Mouse (Mus musculus): ENCODE results near the gene Tamm41. TPM values are rescaled to one million over a fixed set of nuclear protein-coding genes. Genes with fewer than 3 reads are reported as not detected.

Tamm41 gene
- polyA plus RNA-seq, 1 experiment from 2014 or later = 68.9 TPM

DNA sequence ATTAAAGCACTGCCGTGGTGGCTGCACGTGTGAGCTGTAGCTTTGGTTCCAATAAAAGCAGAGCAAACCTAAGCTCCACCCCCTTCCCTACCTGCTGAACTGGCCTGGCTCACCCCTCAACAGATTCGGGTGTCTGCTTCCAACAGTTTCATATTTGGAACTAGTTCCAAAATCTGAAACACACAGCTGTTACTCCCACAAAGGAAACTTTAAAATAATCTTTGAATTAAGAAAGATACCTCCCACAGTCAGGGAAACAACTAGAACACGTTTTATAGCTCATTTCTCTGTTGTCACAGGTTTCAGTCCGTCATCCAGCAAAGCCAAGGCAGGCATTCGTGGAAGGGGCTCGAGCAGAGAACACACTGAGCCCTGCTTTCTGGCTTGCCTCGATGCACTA lies 44.0 kb downstream of the Tamm41 start:
- H3K27me3 ChIP-seq = no peaks in the 10 kb centered on the region
- no peaks in the 10 kb centered on the region for H3K9me3 ChIP-seq
- no peak overlapping the region for H3K9ac ChIP-seq
- peaks cover 75% of the 10 kb centered on the region for H3K4me1 ChIP-seq
- peak overlapping the region; percentile 76; the same call in 1 of the 2 replicates for H3K27ac ChIP-seq
- H3K4me2 ChIP-seq (replicated peaks) = 0 out of 2 replicates have a peak overlapping the region, but pooled peaks have one; percentile 3
- H3K36me3 ChIP-seq = no peaks in the 10 kb centered on the region
- WGBS = 25% methylated on average over 8 of the region's 8 CpGs
- H3K4me3 ChIP-seq = no peak overlapping the region
- ATAC-seq (ENCODE audit: low FRiP score, low read depth) = peak; percentile 55; the same call in 1 of the 2 replicates

- WGBS = 75% methylated on average over 4 of the region's 4 CpGs
- no peak for ATAC-seq (ENCODE audit: low FRiP score, low read depth)
Measured at GRCm38 (mm10) chr6:114991909-114992308, 45.8 kb downstream of the Tamm41 start.

GRCm38 (mm10) chr6:114988619-114988980 lies 49.1 kb downstream of the Tamm41 start:
- Histone ChIP-seq H3K4me2 (replicated peaks) (no peak overlapping the region), H3K9me3 (no peaks in the 10 kb centered on the region), H3K27ac (peak overlapping the region; percentile 74), H3K36me3 (no peaks in the 10 kb centered on the region), H3K27me3 (no peaks in the 10 kb centered on the region), H3K4me3 (no peak overlapping the region), H3K9ac (no peak overlapping the region), H3K4me1 (peaks cover 53% of the 10 kb centered on the region)
- WGBS = 53% methylated on average over 3 of the region's 3 CpGs
- ATAC-seq (ENCODE audit: low FRiP score, low read depth) = peak; percentile 12; the same call in 1 of the 2 replicates

More at GRCm38 (mm10) chr6:114991909-114992308, 45.8 kb downstream of the Tamm41 start:
- Histone ChIP-seq H3K9me3 (no peaks in the 10 kb centered on the region), H3K27me3 (no peaks in the 10 kb centered on the region), H3K27ac (no peak overlapping the region), H3K4me3 (no peak overlapping the region), H3K4me2 (replicated peaks) (no peak overlapping the region), H3K36me3 (no peaks in the 10 kb centered on the region), H3K9ac (no peak overlapping the region), H3K4me1 (peaks cover 71% of the 10 kb centered on the region)

DNA sequence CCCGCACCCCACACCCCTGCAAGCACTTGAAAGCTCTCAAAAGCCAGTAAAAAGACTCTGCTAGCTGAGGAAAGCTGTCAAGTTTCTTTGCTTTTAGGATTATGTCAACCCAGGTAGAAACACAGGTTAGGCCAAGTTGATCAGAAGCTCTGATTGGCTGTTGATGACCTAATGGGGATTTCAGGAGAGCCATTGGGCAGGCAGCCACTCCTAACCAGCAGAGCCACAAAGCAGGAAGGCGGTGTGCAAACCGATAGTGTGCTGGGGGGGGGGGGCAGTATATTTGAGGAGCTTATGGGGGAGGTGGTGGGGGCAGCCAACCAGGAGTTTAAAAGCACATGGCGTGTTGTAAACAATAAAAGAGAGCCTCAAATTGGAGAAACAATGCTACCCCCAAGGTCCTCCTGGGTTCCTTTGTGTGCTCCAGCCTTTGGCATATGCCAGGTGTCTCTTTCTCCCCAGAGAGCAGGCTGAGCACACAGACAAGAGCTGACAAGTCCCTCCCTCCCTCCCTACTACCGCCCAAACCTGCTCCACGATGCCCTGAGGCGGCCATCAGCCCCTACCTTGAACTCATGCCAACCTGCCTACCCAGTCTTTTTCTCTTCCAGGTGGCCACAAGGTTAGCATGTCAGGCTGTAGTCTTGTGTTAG lies 49.6 kb downstream of the Tamm41 start:
- no peak overlapping the region for H3K4me3 ChIP-seq

DNA sequence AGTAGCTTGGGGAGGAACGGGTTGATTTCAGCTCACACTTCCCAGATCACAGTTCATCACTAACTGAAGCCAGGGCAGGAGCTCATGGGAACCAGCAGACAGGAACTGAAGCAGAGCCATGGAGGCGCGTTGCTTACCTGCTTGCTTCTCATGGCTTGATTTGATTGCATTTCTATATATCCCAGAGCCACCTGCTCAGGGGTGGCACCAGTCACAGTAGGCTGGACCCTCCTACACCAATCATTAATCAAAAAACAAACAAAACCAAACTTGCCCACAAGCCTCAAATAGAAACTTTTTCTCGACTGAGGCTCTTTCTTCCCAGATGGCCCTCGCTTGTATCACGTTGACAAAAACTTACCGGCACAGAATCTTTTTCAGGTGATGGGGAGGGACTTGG lies 55.0 kb downstream of the Tamm41 start:
- H3K4me1 ChIP-seq = peaks cover 3% of the 10 kb centered on the region
- WGBS = 84% methylated on average over 7 of the region's 7 CpGs
- no peak overlapping the region for H3K4me2 ChIP-seq (replicated peaks)
- no peaks in the 10 kb centered on the region for H3K27me3 ChIP-seq
- no peak overlapping the region for H3K9ac ChIP-seq
- no peak for ATAC-seq (ENCODE audit: low FRiP score, low read depth)
- no peaks in the 10 kb centered on the region for H3K9me3 ChIP-seq
- H3K4me3 ChIP-seq = no peak overlapping the region
- no peak overlapping the region for H3K27ac ChIP-seq
- no peaks in the 10 kb centered on the region for H3K36me3 ChIP-seq

More for the DNA sequence above, 49.6 kb downstream of the Tamm41 start:
- Histone ChIP-seq H3K9ac (no peak overlapping the region), H3K9me3 (no peaks in the 10 kb centered on the region), H3K4me1 (peaks cover 48% of the 10 kb centered on the region), H3K27ac (peak overlapping the region; percentile 74), H3K27me3 (no peaks in the 10 kb centered on the region), H3K4me2 (replicated peaks) (no peak overlapping the region), H3K36me3 (no peaks in the 10 kb centered on the region)
- peak; percentile 25; the same call in 1 of the 2 replicates for ATAC-seq (ENCODE audit: low FRiP score, low read depth)
- WGBS = 44% methylated on average over 7 of the region's 7 CpGs

DNA sequence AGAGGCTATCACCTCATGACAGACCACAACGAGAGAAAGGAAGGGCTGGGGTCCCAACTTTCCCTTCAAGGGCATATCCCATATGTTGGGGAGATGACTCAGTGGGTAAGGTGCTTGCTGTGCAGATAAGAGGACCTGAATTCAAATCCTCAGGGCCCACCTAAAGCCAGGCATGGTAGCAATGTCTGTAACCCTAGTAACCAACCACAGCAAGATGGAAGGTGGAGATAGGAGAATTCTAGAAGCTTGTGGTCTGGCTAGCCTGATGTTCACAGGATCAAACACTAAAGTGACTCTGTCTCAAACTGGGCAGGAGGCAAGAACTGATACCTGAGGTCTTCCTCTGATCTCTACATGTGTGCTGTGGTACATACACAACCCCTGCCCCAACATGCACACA lies 58.0 kb downstream of the Tamm41 start:
- Histone ChIP-seq H3K27me3 (no peaks in the 10 kb centered on the region), H3K9ac (no peak overlapping the region), H3K4me3 (no peak overlapping the region), H3K4me1 (no peaks in the 10 kb centered on the region), H3K36me3 (no peaks in the 10 kb centered on the region), H3K4me2 (replicated peaks) (no peak overlapping the region), H3K9me3 (no peaks in the 10 kb centered on the region), H3K27ac (no peak overlapping the region)
- 53% methylated on average over 1 of the region's 1 CpGs for WGBS
- ATAC-seq (ENCODE audit: low FRiP score, low read depth) = no peak

DNA sequence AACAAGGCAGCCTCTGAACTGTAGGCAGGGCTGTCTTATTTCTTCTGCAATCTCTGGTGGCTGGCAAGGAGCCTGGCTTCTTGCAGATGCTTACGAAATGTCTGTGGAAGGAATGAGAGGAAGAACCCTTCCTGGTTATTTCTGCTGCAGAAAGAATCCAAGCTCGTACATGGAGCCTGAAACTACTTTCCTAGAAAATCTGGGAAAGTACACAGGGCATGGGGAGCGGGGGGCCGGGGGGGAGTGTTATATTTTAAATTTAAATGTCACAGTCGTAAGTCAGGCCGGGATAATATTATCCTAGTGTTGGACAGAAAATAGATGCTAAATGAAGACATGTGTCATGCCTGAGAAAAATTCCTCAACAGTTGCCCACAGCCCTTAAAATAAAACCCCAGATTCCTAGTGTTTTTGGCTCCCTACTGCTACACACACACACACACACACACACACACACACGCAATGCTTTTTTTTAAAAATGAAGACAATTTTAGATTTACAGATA lies 60.7 kb downstream of the Tamm41 start:
- H3K27ac ChIP-seq = no peak overlapping the region
- no peak overlapping the region for H3K9ac ChIP-seq
- H3K4me2 ChIP-seq (replicated peaks) = no peak overlapping the region
- H3K4me1 ChIP-seq = peaks cover 1% of the 10 kb centered on the region; the same call in 1 of the 2 replicates
- no peaks in the 10 kb centered on the region for H3K9me3 ChIP-seq
- no peaks in the 10 kb centered on the region for H3K27me3 ChIP-seq
- H3K36me3 ChIP-seq = no peaks in the 10 kb centered on the region
- WGBS = 71% methylated on average over 7 of the region's 7 CpGs
- H3K4me3 ChIP-seq = no peak overlapping the region
- ATAC-seq (ENCODE audit: low FRiP score, low read depth) = no peak

- peaks cover 22% of the 10 kb centered on the region for H3K4me1 ChIP-seq
- no peaks in the 10 kb centered on the region for H3K36me3 ChIP-seq
- H3K27ac ChIP-seq = no peak overlapping the region
- ATAC-seq (ENCODE audit: low FRiP score, low read depth) = no peak
- no peak overlapping the region for H3K9ac ChIP-seq
- WGBS = 78% methylated on average over 1 of the region's 1 CpGs
- H3K9me3 ChIP-seq = no peaks in the 10 kb centered on the region
- H3K4me3 ChIP-seq = no peak overlapping the region
- no peaks in the 10 kb centered on the region for H3K27me3 ChIP-seq
- no peak overlapping the region for H3K4me2 ChIP-seq (replicated peaks)
Measured at GRCm38 (mm10) chr6:114974331-114974730, 63.3 kb downstream of the Tamm41 start.

DNA sequence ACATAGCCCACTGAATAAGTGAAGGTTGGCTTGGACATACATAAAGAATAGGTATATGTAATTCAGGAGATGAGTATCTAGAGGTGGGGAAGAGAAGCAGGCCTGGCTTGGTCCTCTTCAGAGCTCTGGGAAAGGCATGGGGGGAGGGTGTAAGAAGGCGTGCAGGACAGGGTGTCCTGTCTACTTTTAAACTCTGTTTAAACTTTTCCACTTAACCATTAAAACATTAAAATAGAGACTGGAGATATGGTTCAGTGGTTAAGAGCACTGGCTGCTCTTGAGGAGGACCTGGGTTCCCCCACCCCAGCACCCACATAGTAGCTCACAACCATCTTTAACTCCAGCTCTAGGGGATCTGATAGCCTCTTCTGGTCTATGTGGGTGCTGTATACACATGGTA lies 64.7 kb downstream of the Tamm41 start:
- Histone ChIP-seq H3K4me1 (peaks cover 24% of the 10 kb centered on the region), H3K36me3 (no peaks in the 10 kb centered on the region), H3K27me3 (no peaks in the 10 kb centered on the region), H3K9me3 (no peaks in the 10 kb centered on the region), H3K4me2 (replicated peaks) (no peak overlapping the region), H3K9ac (no peak overlapping the region), H3K4me3 (no peak overlapping the region), H3K27ac (no peak overlapping the region)
- WGBS = 47% methylated on average over 1 of the region's 1 CpGs
- no peak for ATAC-seq (ENCODE audit: low FRiP score, low read depth)

GRCm38 (mm10) chr6:114970895-114971294 lies 66.8 kb downstream of the Tamm41 start:
- Histone ChIP-seq H3K4me3 (no peak overlapping the region), H3K27me3 (no peaks in the 10 kb centered on the region), H3K27ac (no peak overlapping the region), H3K4me1 (peaks cover 44% of the 10 kb centered on the region), H3K9ac (no peak overlapping the region), H3K36me3 (no peaks in the 10 kb centered on the region), H3K9me3 (no peaks in the 10 kb centered on the region), H3K4me2 (replicated peaks) (no peak overlapping the region)
- no peak for ATAC-seq (ENCODE audit: low FRiP score, low read depth)
- 71% methylated on average over 5 of the region's 5 CpGs for WGBS

DNA sequence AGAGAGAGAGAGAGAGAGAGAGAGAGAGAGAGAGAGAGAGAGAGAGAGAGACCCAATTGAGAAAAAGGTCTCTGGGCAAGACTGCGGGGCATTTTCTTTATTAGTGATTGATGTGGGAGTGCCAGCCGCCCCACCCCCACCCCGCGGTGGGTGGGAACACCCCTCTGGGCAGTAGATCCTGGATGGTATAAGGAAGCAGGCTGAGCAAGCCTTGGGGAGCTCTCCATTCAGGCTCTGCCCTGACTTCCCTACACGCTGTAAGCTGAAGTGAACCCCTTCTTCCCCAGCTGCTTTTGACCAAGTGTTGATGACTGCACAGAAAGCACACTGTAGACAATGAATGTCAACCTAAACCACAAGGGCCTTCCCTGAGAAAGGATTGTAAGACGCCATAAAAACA lies 67.3 kb downstream of the Tamm41 start:
- H3K4me3 ChIP-seq = no peak overlapping the region
- no peaks in the 10 kb centered on the region for H3K9me3 ChIP-seq
- no peak overlapping the region for H3K9ac ChIP-seq
- no peaks in the 10 kb centered on the region for H3K27me3 ChIP-seq
- peaks cover 47% of the 10 kb centered on the region for H3K4me1 ChIP-seq
- 0 out of 2 replicates have a peak overlapping the region, but pooled peaks have one; percentile 10 for H3K27ac ChIP-seq
- no peaks in the 10 kb centered on the region for H3K36me3 ChIP-seq
- peak overlapping the region; percentile 99 for H3K4me2 ChIP-seq (replicated peaks)
- WGBS = 18% methylated on average over 6 of the region's 6 CpGs
- no peak for ATAC-seq (ENCODE audit: low FRiP score, low read depth)

- under 1% methylated on average over 74 of the region's 79 CpGs for WGBS
- Histone ChIP-seq H3K4me2 (replicated peaks) (peak within 1 kb of the TSS; percentile 99), H3K36me3 (no peaks in the 10 kb centered on the region), H3K27ac (peak within 1 kb of the TSS; percentile 77), H3K4me3 (peak within 1 kb of the TSS; percentile 71), H3K9ac (peak within 1 kb of the TSS; percentile 81), H3K4me1 (peaks cover 57% of the 10 kb centered on the region), H3K9me3 (no peaks in the 10 kb centered on the region), H3K27me3 (no peaks in the 10 kb centered on the region)
- peak; percentile 53; the same call in 1 of the 2 replicates for ATAC-seq (ENCODE audit: low FRiP score, low read depth)
Measured at GRCm38 (mm10) chr6:114969213-114970120, 68.2 kb downstream of the Tamm41 start, which contains the start of gene Vgll4. Vgll4 (minus strand) TSS chr6:114969994.

Measured in limb, embryonic 13.5 days (tissue).